24 mouse cellular contexts compared by ENCODE assay signal in genomic region chr12:100670647-100671199, GRCm38 (mm10). TPM values are rescaled to one million over a fixed set of nuclear protein-coding genes. Genes with fewer than 3 reads are reported as not detected.
DNase-seq lines count a peak whose midpoint lies in the region; ATAC-seq and TF ChIP-seq lines count a peak whose summit lies in the region.
"Had no signal": no experiment of that assay in that cellular context is flagged by ENCODE, and none has a peak within 500 bp of the region (broad histone marks: within the 10 kb centered on the region; RNA-seq: fewer than 3 reads in every experiment).

No protein-coding gene starts in this region.

- DNase-seq in midbrain, embryonic 11.5 days (ENCODE audit: low spot score, missing footprints) = peak; percentile 8
- no peak for DNase-seq in liver, embryonic 11.5 days (ENCODE audit: low spot score)
- DNase-seq in right cerebral cortex, postnatal 14 days = no peak
- no peak for DNase-seq in thymus, postnatal 10 days (ENCODE audit: low spot score in 2 of 2)
- no peak for DNase-seq in cerebellum, adult 8-10 months
- no peak for DNase-seq in lung, postnatal 0 days (ENCODE audit: low spot score)
- DNase-seq: adrenal gland, adult 2 months; adrenal gland, postnatal 36 days; cerebellum, postnatal 10 days; forebrain, postnatal 0 days; heart, postnatal 14 days; kidney, adult 18-20 months; kidney, postnatal 36 days; lung, adult 2 months; lung, postnatal 14 days had no signal

- no peaks in the 10 kb centered on the region for H3K27me3 ChIP-seq in midbrain, embryonic 11.5 days (ENCODE audit: control insufficient read depth, insufficient read depth, low read length)
- no peaks in the 10 kb centered on the region for H3K27me3 ChIP-seq in midbrain, embryonic 16.5 days (ENCODE audit: control insufficient read depth, insufficient read depth, low read depth, low read length)
- no peaks in the 10 kb centered on the region for H3K27me3 ChIP-seq in liver, embryonic 11.5 days (replicated peaks; ENCODE audit: control insufficient read depth, insufficient read depth, low read length)
- H3K27me3 ChIP-seq in liver, embryonic 16.5 days (ENCODE audit: control insufficient read depth, insufficient read depth, low read depth, low read length) = no peaks in the 10 kb centered on the region
- no peaks in the 10 kb centered on the region for H3K27me3 ChIP-seq in lung, postnatal 0 days (replicated peaks; ENCODE audit: insufficient read depth, low read length)
- H3K27me3 ChIP-seq: forebrain, embryonic 12.5 days; limb, embryonic 13.5 days; midbrain, embryonic 12.5 days; neural tube, embryonic 13.5 days had no signal

- no peak overlapping the region for H3K4me3 ChIP-seq in midbrain, embryonic 11.5 days (ENCODE audit: low read depth, low read length)
- H3K4me3 ChIP-seq in midbrain, embryonic 16.5 days (ENCODE audit: low read depth, low read length) = no peak overlapping the region
- no peak overlapping the region for H3K4me3 ChIP-seq in liver, embryonic 11.5 days (ENCODE audit: low read depth, low read length)
- H3K4me3 ChIP-seq in liver, embryonic 16.5 days (ENCODE audit: low read depth, low read length) = no peak overlapping the region
- H3K4me3 ChIP-seq in lung, postnatal 0 days (ENCODE audit: low read depth, low read length) = no peak overlapping the region
- H3K4me3 ChIP-seq: forebrain, embryonic 12.5 days; layer of hippocampus, adult 2 months; limb, embryonic 13.5 days; midbrain, embryonic 12.5 days; neural tube, embryonic 13.5 days had no signal

- no peak for ATAC-seq in midbrain, embryonic 11.5 days (ENCODE audit: low FRiP score)
- no peak for ATAC-seq in midbrain, embryonic 16.5 days
- ATAC-seq in liver, embryonic 11.5 days (replicated peaks; ENCODE audit: low FRiP score) = peak; percentile 72
- peak; percentile 24; the same call in 1 of the 2 replicates for ATAC-seq in liver, embryonic 16.5 days (ENCODE audit: low read depth)
- no peak for ATAC-seq in lung, postnatal 0 days
- ATAC-seq: activated CD4-positive, CD25-positive, alpha-beta regulatory T cell, adult 4 months; forebrain, postnatal 0 days; hindbrain, embryonic 16.5 days had no signal

- H3K27ac ChIP-seq in midbrain, embryonic 11.5 days (ENCODE audit: low read depth, low read length) = no peak overlapping the region
- H3K27ac ChIP-seq in midbrain, embryonic 16.5 days (ENCODE audit: low read length) = no peak overlapping the region
- peak overlapping the region; percentile 42; the same call in 1 of the 2 replicates for H3K27ac ChIP-seq in liver, embryonic 11.5 days (ENCODE audit: low read depth, low read length)
- H3K27ac ChIP-seq in liver, embryonic 16.5 days (ENCODE audit: low read length) = peak overlapping the region; percentile 31; the same call in 1 of the 2 replicates
- H3K27ac ChIP-seq in lung, postnatal 0 days (ENCODE audit: low read length) = no peak overlapping the region
- H3K27ac ChIP-seq: forebrain, embryonic 12.5 days; layer of hippocampus, adult 2 months; limb, embryonic 13.5 days; midbrain, embryonic 12.5 days; neural tube, embryonic 13.5 days had no signal

- H3K4me2 ChIP-seq in midbrain, embryonic 11.5 days = no peak overlapping the region
- H3K4me2 ChIP-seq in midbrain, embryonic 16.5 days (ENCODE audit: low read length) = no peak overlapping the region
- H3K4me2 ChIP-seq in liver, embryonic 11.5 days = no peak overlapping the region
- H3K4me2 ChIP-seq in liver, embryonic 16.5 days (ENCODE audit: low read depth, low read length) = no peak overlapping the region
- H3K4me2 ChIP-seq in lung, postnatal 0 days (replicated peaks; ENCODE audit: low read depth, low read length) = no peak overlapping the region
- H3K4me2 ChIP-seq: forebrain, embryonic 12.5 days; limb, embryonic 13.5 days; midbrain, embryonic 12.5 days; neural tube, embryonic 13.5 days had no signal

- no peak overlapping the region for H3K9ac ChIP-seq in midbrain, embryonic 11.5 days (ENCODE audit: low read length)
- H3K9ac ChIP-seq in midbrain, embryonic 16.5 days (ENCODE audit: low read depth, low read length) = no peak overlapping the region
- no peak overlapping the region for H3K9ac ChIP-seq in liver, embryonic 11.5 days (ENCODE audit: low read depth, low read length)
- H3K9ac ChIP-seq in liver, embryonic 16.5 days (ENCODE audit: low read depth, low read length) = no peak overlapping the region
- no peak overlapping the region for H3K9ac ChIP-seq in lung, postnatal 0 days (replicated peaks; ENCODE audit: low read depth)
- H3K9ac ChIP-seq: forebrain, embryonic 12.5 days; forebrain, postnatal 0 days; limb, embryonic 13.5 days; midbrain, embryonic 12.5 days; neural tube, embryonic 13.5 days had no signal

- TF ChIP-seq CTCF in lung, postnatal 0 days (IDR thresholded peaks at IDR 0.05) = no peak

- no peaks in the 10 kb centered on the region for H3K36me3 ChIP-seq in midbrain, embryonic 11.5 days (ENCODE audit: control insufficient read depth, insufficient read depth, low read length)
- H3K36me3 ChIP-seq in midbrain, embryonic 16.5 days (ENCODE audit: control insufficient read depth, insufficient read depth, low read length) = no peaks in the 10 kb centered on the region
- H3K36me3 ChIP-seq in liver, embryonic 11.5 days (ENCODE audit: control insufficient read depth, insufficient read depth, low read length) = no peaks in the 10 kb centered on the region
- H3K36me3 ChIP-seq in liver, embryonic 16.5 days (ENCODE audit: control insufficient read depth, insufficient read depth) = no peaks in the 10 kb centered on the region
- H3K36me3 ChIP-seq in lung, postnatal 0 days (ENCODE audit: insufficient read depth, low read length) = no peaks in the 10 kb centered on the region
- H3K36me3 ChIP-seq: forebrain, embryonic 12.5 days; limb, embryonic 13.5 days; midbrain, embryonic 12.5 days had no signal

- no peak for TF ChIP-seq EP300 in lung, postnatal 0 days (IDR thresholded peaks at IDR 0.05)

- no peaks in the 10 kb centered on the region for H3K9me3 ChIP-seq in midbrain, embryonic 11.5 days (ENCODE audit: control insufficient read depth, low read length)
- no peaks in the 10 kb centered on the region for H3K9me3 ChIP-seq in midbrain, embryonic 16.5 days (replicated peaks; ENCODE audit: control insufficient read depth, low read length, poor library complexity, severe bottlenecking)
- H3K9me3 ChIP-seq in liver, embryonic 11.5 days (ENCODE audit: control insufficient read depth, low read length) = no peaks in the 10 kb centered on the region
- no peaks in the 10 kb centered on the region for H3K9me3 ChIP-seq in liver, embryonic 16.5 days (replicated peaks; ENCODE audit: control insufficient read depth, low read length)
- no peaks in the 10 kb centered on the region for H3K9me3 ChIP-seq in lung, postnatal 0 days (ENCODE audit: low read length)
- H3K9me3 ChIP-seq: forebrain, embryonic 12.5 days; limb, embryonic 13.5 days; midbrain, embryonic 12.5 days; neural tube, embryonic 13.5 days had no signal

- no peaks in the 10 kb centered on the region for H3K4me1 ChIP-seq in midbrain, embryonic 11.5 days (ENCODE audit: control insufficient read depth, insufficient read depth, low read length)
- no peaks in the 10 kb centered on the region for H3K4me1 ChIP-seq in midbrain, embryonic 16.5 days (ENCODE audit: control insufficient read depth, insufficient read depth, low read length)
- peaks cover 6% of the 10 kb centered on the region; the same call in 1 of the 2 replicates for H3K4me1 ChIP-seq in liver, embryonic 11.5 days (replicated peaks; ENCODE audit: control insufficient read depth, insufficient read depth, low read length)
- no peaks in the 10 kb centered on the region for H3K4me1 ChIP-seq in liver, embryonic 16.5 days (ENCODE audit: control insufficient read depth, low read depth, low read length)
- H3K4me1 ChIP-seq in lung, postnatal 0 days (ENCODE audit: insufficient read depth, low read depth, low read length) = no peaks in the 10 kb centered on the region
- H3K4me1 ChIP-seq: forebrain, embryonic 12.5 days; limb, embryonic 13.5 days; midbrain, embryonic 12.5 days had no signal

- 86% methylated on average over 2 of the region's 2 CpGs for WGBS in midbrain, embryonic 11.5 days
- WGBS in midbrain, embryonic 16.5 days = 93% methylated on average over 2 of the region's 2 CpGs
- 58% methylated on average over 2 of the region's 2 CpGs for WGBS in liver, embryonic 11.5 days
- WGBS in liver, embryonic 16.5 days (ENCODE audit: insufficient replicate concordance) = 24% methylated on average over 2 of the region's 2 CpGs
- 72% methylated on average over 2 of the region's 2 CpGs for WGBS in lung, postnatal 0 days

RNA-seq across cellular contexts. Expression of gene Rps6ka5, which starts 56.1 kb away (rescaled TPM):
- 3.2 and 3.8 TPM in 2 replicates for polyA plus RNA-seq in midbrain, embryonic 11.5 days (2014; fragmentation: Nextera tagmentation; extraction: Ambion mirVana)
- 6.8 and 7.0 TPM in 2 replicates for polyA plus RNA-seq in midbrain, embryonic 16.5 days (2015; fragmentation: Nextera tagmentation; extraction: Ambion mirVana)
- 2.5 and 3.0 TPM in 2 replicates for polyA plus RNA-seq in liver, embryonic 11.5 days (2014; fragmentation: Nextera tagmentation; extraction: Ambion mirVana)
- 1.6 and 2.1 TPM in 2 replicates for polyA plus RNA-seq in liver, embryonic 16.5 days (2015; fragmentation: Nextera tagmentation; extraction: Ambion mirVana)
- 2.3 and 2.7 TPM in 2 replicates for polyA plus RNA-seq in lung, postnatal 0 days (2015; fragmentation: Nextera tagmentation; extraction: Ambion mirVana)

Comparison
In these comparisons a context has a peak if more than half of its experiments do, and no peak if none do; other contexts are left out.
1. ATAC-seq: peak in liver, embryonic 11.5 days (single experiment) and liver, embryonic 16.5 days (single experiment); none in midbrain, embryonic 11.5 days (single experiment), midbrain, embryonic 16.5 days (single experiment) and lung, postnatal 0 days (single experiment).
2. H3K27ac ChIP-seq: peak in liver, embryonic 11.5 days (single experiment) and liver, embryonic 16.5 days (single experiment); none in midbrain, embryonic 11.5 days (single experiment), midbrain, embryonic 16.5 days (single experiment) and lung, postnatal 0 days (single experiment).